Mouse (Mus musculus): ENCODE data around the gene Defb45. TPM values are rescaled to one million over a fixed set of nuclear protein-coding genes. Genes with fewer than 3 reads are reported as not detected.

The Defb45 gene
- total RNA-seq, 2 experiments from 2014 or later: not detected

- ATAC-seq (replicated peaks; ENCODE audit: low FRiP score, poor library complexity, severe bottlenecking): no peak
These were observed 55.7 kb downstream of the Defb45 start for GRCm38 (mm10) chr2:152543478-152543877.

Other genes starting within 250 kb of the Defb45 start
- gene Nrsn2, start 222.8 kb downstream of the Defb45 start, total RNA-seq (2015; ENCODE audit: low replicate concordance): not detected in 2 replicates
- gene Nrsn2, start 222.8 kb downstream of the Defb45 start, total RNA-seq (2017; ENCODE audit: low replicate concordance): not detected in 2 replicates
- gene Sox12, start 201.3 kb downstream of the Defb45 start, total RNA-seq (2015; ENCODE audit: low replicate concordance): 4.0 and 4.2 TPM in 2 replicates
- 0.39 and 0.83 TPM in 2 replicates for gene Sox12, start 201.3 kb downstream of the Defb45 start, total RNA-seq (2017; ENCODE audit: low replicate concordance)
- 6.8 and 9.6 TPM in 2 replicates for gene Zcchc3, start 184.4 kb downstream of the Defb45 start, total RNA-seq (2015; ENCODE audit: low replicate concordance)
- 4.9 and 5.4 TPM in 2 replicates for gene Zcchc3, start 184.4 kb downstream of the Defb45 start, total RNA-seq (2017; ENCODE audit: low replicate concordance)
- gene 6820408C15Rik, start 183.8 kb downstream of the Defb45 start, total RNA-seq (2015; ENCODE audit: low replicate concordance): not detected in 2 replicates
- 1.0 TPM in 1 of 2 replicates, not detected in the other for gene 6820408C15Rik, start 183.8 kb downstream of the Defb45 start, total RNA-seq (2017; ENCODE audit: low replicate concordance)
- gene Defb23, start 134.8 kb downstream of the Defb45 start, total RNA-seq (2015; ENCODE audit: low replicate concordance): not detected in 2 replicates
- gene Defb23, start 134.8 kb downstream of the Defb45 start, total RNA-seq (2017; ENCODE audit: low replicate concordance): not detected in 2 replicates
- gene Defb20, start 122.3 kb downstream of the Defb45 start, total RNA-seq (2015; ENCODE audit: low replicate concordance): not detected in 2 replicates
- gene Defb20, start 122.3 kb downstream of the Defb45 start, total RNA-seq (2017; ENCODE audit: low replicate concordance): not detected in 2 replicates
- gene Defb22, start 109.3 kb downstream of the Defb45 start, total RNA-seq (2015; ENCODE audit: low replicate concordance): not detected in 2 replicates
- gene Defb22, start 109.3 kb downstream of the Defb45 start, total RNA-seq (2017; ENCODE audit: low replicate concordance): not detected in 2 replicates
- not detected in 2 replicates for gene Defb26, start 87.7 kb downstream of the Defb45 start, total RNA-seq (2015; ENCODE audit: low replicate concordance)
- gene Defb26, start 87.7 kb downstream of the Defb45 start, total RNA-seq (2017; ENCODE audit: low replicate concordance): not detected in 2 replicates
- not detected in 2 replicates for gene Defb28, start 81.1 kb downstream of the Defb45 start, total RNA-seq (2015; ENCODE audit: low replicate concordance)
- not detected in 2 replicates for gene Defb28, start 81.1 kb downstream of the Defb45 start, total RNA-seq (2017; ENCODE audit: low replicate concordance)
- not detected in 2 replicates for gene Defb29, start 59.3 kb downstream of the Defb45 start, total RNA-seq (2015; ENCODE audit: low replicate concordance)
- not detected in 2 replicates for gene Defb29, start 59.3 kb downstream of the Defb45 start, total RNA-seq (2017; ENCODE audit: low replicate concordance)
- not detected in 2 replicates for gene Gm17416, start 30.1 kb downstream of the Defb45 start, total RNA-seq (2015; ENCODE audit: low replicate concordance)
- gene Gm17416, start 30.1 kb downstream of the Defb45 start, total RNA-seq (2017; ENCODE audit: low replicate concordance): not detected in 2 replicates
- gene Defb21, start 26.7 kb downstream of the Defb45 start, total RNA-seq (2015; ENCODE audit: low replicate concordance): not detected in 2 replicates
- not detected in 2 replicates for gene Defb21, start 26.7 kb downstream of the Defb45 start, total RNA-seq (2017; ENCODE audit: low replicate concordance)
- not detected in 2 replicates for gene Defb19, start 19.1 kb downstream of the Defb45 start, total RNA-seq (2015; ENCODE audit: low replicate concordance)
- not detected in 2 replicates for gene Defb19, start 19.1 kb downstream of the Defb45 start, total RNA-seq (2017; ENCODE audit: low replicate concordance)
- gene Defb36, start 4.9 kb upstream of the Defb45 start, total RNA-seq (2015; ENCODE audit: low replicate concordance): not detected in 2 replicates
- gene Defb36, start 4.9 kb upstream of the Defb45 start, total RNA-seq (2017; ENCODE audit: low replicate concordance): not detected in 2 replicates
- gene Defb25, start 23.7 kb upstream of the Defb45 start, total RNA-seq (2015; ENCODE audit: low replicate concordance): not detected in 2 replicates
- gene Defb25, start 23.7 kb upstream of the Defb45 start, total RNA-seq (2017; ENCODE audit: low replicate concordance): not detected in 2 replicates
- gene Rem1, start 27.6 kb upstream of the Defb45 start, total RNA-seq (2015; ENCODE audit: low replicate concordance): 2.9 TPM in 1 of 2 replicates, not detected in the other
- not detected in 2 replicates for gene Rem1, start 27.6 kb upstream of the Defb45 start, total RNA-seq (2017; ENCODE audit: low replicate concordance)
- 17.7 and 24.7 TPM in 2 replicates for gene H13, start 70.1 kb upstream of the Defb45 start, total RNA-seq (2015; ENCODE audit: low replicate concordance)
- gene H13, start 70.1 kb upstream of the Defb45 start, total RNA-seq (2017; ENCODE audit: low replicate concordance): 11.6 and 13.2 TPM in 2 replicates
- not detected in 2 replicates for gene Mcts2, start 87.6 kb upstream of the Defb45 start, total RNA-seq (2015; ENCODE audit: low replicate concordance)
- 1.7 TPM in 1 of 2 replicates, not detected in the other for gene Mcts2, start 87.6 kb upstream of the Defb45 start, total RNA-seq (2017; ENCODE audit: low replicate concordance)
- 1.3 and 17.3 TPM in 2 replicates for gene Id1, start 136.9 kb upstream of the Defb45 start, total RNA-seq (2015; ENCODE audit: low replicate concordance)
- gene Id1, start 136.9 kb upstream of the Defb45 start, total RNA-seq (2017; ENCODE audit: low replicate concordance): 1.6 and 2.6 TPM in 2 replicates
- gene Cox4i2, start 154.8 kb upstream of the Defb45 start, total RNA-seq (2015; ENCODE audit: low replicate concordance): 1.8 TPM in 1 of 2 replicates, not detected in the other
- not detected in 2 replicates for gene Cox4i2, start 154.8 kb upstream of the Defb45 start, total RNA-seq (2017; ENCODE audit: low replicate concordance)
- 80.9 and 99.1 TPM in 2 replicates for gene Bcl2l1, start 232.3 kb upstream of the Defb45 start, total RNA-seq (2015; ENCODE audit: low replicate concordance)
- gene Bcl2l1, start 232.3 kb upstream of the Defb45 start, total RNA-seq (2017; ENCODE audit: low replicate concordance): 76.9 and 94.9 TPM in 2 replicates
- 326 and 338 TPM in 2 replicates for gene Tpx2, start 248.6 kb upstream of the Defb45 start, total RNA-seq (2015; ENCODE audit: low replicate concordance)
- gene Tpx2, start 248.6 kb upstream of the Defb45 start, total RNA-seq (2017; ENCODE audit: low replicate concordance): 393 and 412 TPM in 2 replicates

Measured in erythroid progenitor cell, adult 5-6 weeks (primary cell).